Mouse (Mus musculus) hindbrain, embryonic 15.5 days (tissue): ENCODE measurements around the gene Vmn1r149. TPM values are rescaled to one million over a fixed set of nuclear protein-coding genes. Genes with fewer than 3 reads are reported as not detected.
"Not testable (repeated sequence)": the region's sequence is repeated elsewhere in the genome, so short reads cannot be mapped to it uniquely, and the experiment has no call there.

ENCODE experiments used
- ATAC-seq: fragments of 200-750 bp; cut with Nextera tagmentation; 2 replicates; pipeline ENCODE4 v1.8.0; 2017; ENCODE audit warnings: low read depth, moderate number of reproducible peaks, moderate TSS enrichment; ENCODE audit not compliant: low FRiP score
- H3K27ac ChIP-seq: fragments of 300-500 bp; sonication (generic); replicated peaks from 2 replicates; pipeline ENCODE4 v1.5.1; 2015; ENCODE audit warnings: mild to moderate bottlenecking, inconsistent platforms
- H3K27me3 ChIP-seq: fragments of 300-500 bp; sonication (generic); 2 replicates; pipeline ENCODE4 v1.6.1; 2015; ENCODE audit warnings: control low read depth, inconsistent platforms
- H3K36me3 ChIP-seq: fragments of 300-500 bp; sonication (generic); 2 replicates; pipeline ENCODE4 v1.6.1; 2015; ENCODE audit warnings: control low read depth, inconsistent platforms
- H3K4me1 ChIP-seq: fragments of 300-500 bp; sonication (generic); replicated peaks from 2 replicates; pipeline ENCODE4 v1.6.1; 2015; ENCODE audit warnings: control low read depth, inconsistent platforms
- H3K4me2 ChIP-seq: fragments of 300-500 bp; sonication (generic); 2 replicates; pipeline ENCODE4 v1.6.1; 2015; ENCODE audit warnings: moderate library complexity, mild to moderate bottlenecking, inconsistent platforms
- H3K4me3 ChIP-seq: fragments of 300-500 bp; sonication (generic); 2 replicates; pipeline ENCODE4 v1.5.1; 2015; ENCODE audit warnings: mild to moderate bottlenecking, inconsistent platforms
- H3K9ac ChIP-seq: fragments of 300-500 bp; sonication (generic); 2 replicates; pipeline ENCODE4 v1.6.1; 2015; ENCODE audit warnings: inconsistent platforms
- H3K9me3 ChIP-seq: fragments of 300-500 bp; sonication (generic); 2 replicates; pipeline ENCODE4 v1.6.1; 2016; ENCODE audit warnings: control low read depth, inconsistent platforms
- WGBS: fragments of 180-500 bp; shearing (Covaris S2); methylation state at CpG from one replicate; pipeline ENCODE4 v1.1.7; 2015; 5-methylcytosine and 5-hydroxymethylcytosine counted together
- polyA plus RNA-seq: library from polyadenylated mRNA; unstranded; fragments of >200 nt; fragmentation: Nextera tagmentation; extraction: Ambion mirVana; gene quantifications from 2 replicates; pipeline ENCODE4 v1.2.1, GENCODE M21; 2015

Vmn1r149 gene
- not detected in 2 replicates for polyA plus RNA-seq

- not testable (repeated sequence) for H3K9ac ChIP-seq, H3K4me1 ChIP-seq, H3K9me3 ChIP-seq, H3K4me3 ChIP-seq, H3K4me2 ChIP-seq, H3K36me3 ChIP-seq, ATAC-seq, H3K27ac ChIP-seq, H3K27me3 ChIP-seq
- no CpG with 5 or more reads among the region's 2 CpGs for WGBS
Measured at GRCm38 (mm10) chr7:22438129-22438528, at the start of gene Vmn1r149. Vmn1r149 (minus strand) TSS chr7:22438229.

- H3K9ac ChIP-seq, H3K4me2 ChIP-seq, H3K9me3 ChIP-seq, H3K4me1 ChIP-seq, H3K4me3 ChIP-seq, ATAC-seq, H3K36me3 ChIP-seq, H3K27me3 ChIP-seq, H3K27ac ChIP-seq: not testable (repeated sequence)
- no CpG with 5 or more reads among the region's 5 CpGs for WGBS
Measured at GRCm38 (mm10) chr7:22463975-22464374, 25.9 kb upstream of the Vmn1r149 start, which contains the start of gene Gm10665. Gm10665 (minus strand) TSS chr7:22464075.

GRCm38 (mm10) chr7:22413283-22413682, 24.7 kb downstream of the Vmn1r149 start, which contains the start of gene Vmn1r148:
Vmn1r148 (plus strand) TSS chr7:22413583.
- H3K36me3 ChIP-seq, result not testable (repeated sequence)
- WGBS, result no CpG with 5 or more reads among the region's 3 CpGs

More at GRCm38 (mm10) chr7:22413283-22413682, 24.7 kb downstream of the Vmn1r149 start, which contains the start of gene Vmn1r148:
- not testable (repeated sequence) for H3K4me1 ChIP-seq, H3K9me3 ChIP-seq, ATAC-seq, H3K27me3 ChIP-seq, H3K27ac ChIP-seq, H3K4me3 ChIP-seq, H3K9ac ChIP-seq, H3K4me2 ChIP-seq

Other genes starting within 250 kb of the Vmn1r149 start
- not detected in 2 replicates for gene Vmn1r143, start 248.9 kb downstream of the Vmn1r149 start, polyA plus RNA-seq
- gene Gm8653, start 237.0 kb downstream of the Vmn1r149 start, polyA plus RNA-seq, result not detected in 2 replicates
- gene Gm8453, start 208.7 kb downstream of the Vmn1r149 start, polyA plus RNA-seq, result not detected in 2 replicates
- gene Gm4187, start 108.5 kb downstream of the Vmn1r149 start, polyA plus RNA-seq, result not detected in 2 replicates
- gene Gm8660, start 67.2 kb downstream of the Vmn1r149 start, polyA plus RNA-seq, result not detected in 2 replicates
- gene Vmn1r148, start 24.6 kb downstream of the Vmn1r149 start, polyA plus RNA-seq, result not detected in 2 replicates
- gene Gm10665, start 25.8 kb upstream of the Vmn1r149 start, polyA plus RNA-seq, result not detected in 2 replicates
- gene Vmn1r151, start 61.4 kb upstream of the Vmn1r149 start, polyA plus RNA-seq, result not detected in 2 replicates
- not detected in 2 replicates for gene Vmn1r152, start 84.7 kb upstream of the Vmn1r149 start, polyA plus RNA-seq
- gene Gm8677, start 96.7 kb upstream of the Vmn1r149 start, polyA plus RNA-seq, result not detected in 2 replicates
- not detected in 2 replicates for gene Gm4201, start 127.1 kb upstream of the Vmn1r149 start, polyA plus RNA-seq
- gene Gm4565, start 149.9 kb upstream of the Vmn1r149 start, polyA plus RNA-seq, result not detected in 2 replicates
- gene Vmn1r155, start 219.8 kb upstream of the Vmn1r149 start, polyA plus RNA-seq, result not detected in 2 replicates